Mouse (Mus musculus) embryonic fibroblast, embryonic 13.5 days (primary cell): ENCODE measurements at regions not wholly inside any gene's neighbourhood (a gene's known extent, or its start where the extent isn't known, plus 50 kb on each side); places are given as distances from the start of the nearest gene placed in this dataset.

Source experiments
- CTCF ChIP-seq: IDR thresholded peaks from 2 replicates; pipeline ENCODE4 v1.5.1; 2011; ENCODE audit warnings: mild to moderate bottlenecking, control low read depth, low read length, moderate library complexity, borderline replicate concordance; ENCODE audit not compliant: insufficient read depth
- POLR2A ChIP-seq: IDR thresholded peaks from 2 replicates; pipeline ENCODE4 v1.6.1; 2011; ENCODE audit warnings: low read depth, mild to moderate bottlenecking, control low read depth, low read length, moderate library complexity

- TF ChIP-seq POLR2A: no peak
- TF ChIP-seq CTCF: no peak
Measured at GRCm38 (mm10) chr6:100345073-100345472, 57.8 kb upstream of the Rybp start.
